Mouse (Mus musculus): Measurements from ENCODE around the gene Spaca4. TPM values are rescaled to one million over a fixed set of nuclear protein-coding genes. Genes with fewer than 3 reads are reported as not detected.

The Spaca4 gene
- polyA plus RNA-seq, 2 experiments = not detected

DNA sequence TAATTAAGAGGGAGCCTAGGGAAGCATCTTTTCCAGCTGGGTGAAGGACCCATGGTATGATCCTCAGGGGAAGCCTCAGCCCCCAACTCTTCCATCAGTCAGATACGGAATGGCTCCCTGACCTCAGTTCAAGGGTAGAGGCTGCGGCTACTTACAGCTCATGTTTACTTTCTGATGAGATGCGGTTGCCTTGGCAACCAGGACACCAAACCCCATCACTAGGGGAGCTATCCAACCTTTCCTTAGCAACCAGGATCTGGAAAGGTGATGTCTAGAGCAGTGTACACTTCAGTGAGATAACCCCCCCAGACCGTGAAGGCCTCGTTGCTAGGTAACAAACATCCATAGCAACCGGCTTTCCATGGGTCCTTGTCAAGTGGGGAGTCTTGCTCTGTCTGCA is 16.6 kb downstream of the Spaca4 start:
- no peak overlapping the region for H3K27ac ChIP-seq
- no peak overlapping the region for H3K9ac ChIP-seq (replicated peaks)
- peaks cover 12% of the 10 kb centered on the region for H3K36me3 ChIP-seq (replicated peaks; ENCODE audit: control insufficient read depth, insufficient read depth, low read depth)
- 63% methylated on average over 6 of the region's 6 CpGs for WGBS (ENCODE audit: insufficient replicate concordance)
- no peak for ATAC-seq (ENCODE audit: insufficient read depth)
- peaks cover 24 to 28% of the 10 kb centered on the region in 2 experiments for H3K4me1 ChIP-seq (replicated peaks; ENCODE audit: control insufficient read depth in 2 of 2, insufficient read depth in 2 of 2, low read length in 1 of 2)
- no peaks in the 10 kb centered on the region for H3K9me3 ChIP-seq (ENCODE audit: control insufficient read depth, low read length)
- no peak overlapping the region for H3K4me2 ChIP-seq (ENCODE audit: low read depth)
- TF ChIP-seq CTCF (IDR thresholded peaks at IDR 0.05; ENCODE audit: low read depth) (no peak), EP300 (IDR thresholded peaks at IDR 0.05; ENCODE audit: low read depth) (no peak)
- DNase-seq (ENCODE audit: low read depth in 3 of 3, low spot score in 3 of 3) = no peak
- H3K4me3 ChIP-seq (ENCODE audit: insufficient read depth in 1 of 2, low read depth in 2 of 2, low read length in 2 of 2) = no peak overlapping the region
- no peaks in the 10 kb centered on the region for H3K27me3 ChIP-seq (ENCODE audit: control insufficient read depth, insufficient read depth, low read length)

DNA sequence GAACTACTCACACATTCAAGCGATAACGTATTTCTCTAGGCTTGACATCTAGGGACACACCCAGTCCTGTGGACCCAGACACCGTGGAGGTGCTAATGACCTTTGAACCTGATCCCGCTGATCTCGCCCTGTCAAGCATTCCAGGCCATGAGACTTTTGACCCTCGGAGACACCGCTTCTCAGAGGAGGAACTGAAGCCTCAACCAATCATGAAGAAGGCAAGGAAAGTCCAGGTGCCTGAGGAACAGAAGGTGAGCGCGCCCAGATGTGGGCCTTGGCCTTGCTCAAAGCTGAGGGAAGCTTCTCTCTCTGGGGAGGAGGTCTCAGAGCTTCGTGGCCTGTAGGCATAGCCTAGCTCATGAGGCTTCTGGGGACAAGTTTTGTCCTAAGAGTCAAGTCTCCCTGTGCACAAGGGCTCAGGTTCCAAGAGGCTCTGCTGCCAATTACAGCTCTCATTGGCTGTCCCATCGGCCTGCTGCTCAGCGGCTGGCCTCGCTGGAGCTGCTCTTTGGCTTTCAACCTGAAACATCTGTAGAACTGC is 17.3 kb downstream of the Spaca4 start:
- Histone ChIP-seq H3K27me3 (ENCODE audit: control insufficient read depth, insufficient read depth, low read length) (no peaks in the 10 kb centered on the region), H3K9me3 (ENCODE audit: control insufficient read depth, low read length) (no peaks in the 10 kb centered on the region), H3K27ac (no peak overlapping the region), H3K9ac (replicated peaks) (no peak overlapping the region), H3K4me1 (replicated peaks; ENCODE audit: control insufficient read depth in 2 of 2, insufficient read depth in 2 of 2, low read length in 1 of 2) (peaks cover 29 to 32% of the 10 kb centered on the region in 2 experiments), H3K4me3 (ENCODE audit: insufficient read depth in 1 of 2, low read depth in 2 of 2, low read length in 2 of 2) (no peak overlapping the region), H3K36me3 (replicated peaks; ENCODE audit: control insufficient read depth, insufficient read depth, low read depth) (peaks cover 12% of the 10 kb centered on the region), H3K4me2 (ENCODE audit: low read depth) (no peak overlapping the region; the same call in 1 of the 2 replicates)
- DNase-seq (ENCODE audit: low read depth in 3 of 3, low spot score in 3 of 3) = no peak
- 42% methylated on average over 13 of the region's 13 CpGs for WGBS (ENCODE audit: insufficient replicate concordance)
- TF ChIP-seq EP300 (IDR thresholded peaks at IDR 0.05; ENCODE audit: low read depth) (no peak), CTCF (IDR thresholded peaks at IDR 0.05; ENCODE audit: low read depth) (no peak)
- ATAC-seq (ENCODE audit: insufficient read depth) = no peak

DNA sequence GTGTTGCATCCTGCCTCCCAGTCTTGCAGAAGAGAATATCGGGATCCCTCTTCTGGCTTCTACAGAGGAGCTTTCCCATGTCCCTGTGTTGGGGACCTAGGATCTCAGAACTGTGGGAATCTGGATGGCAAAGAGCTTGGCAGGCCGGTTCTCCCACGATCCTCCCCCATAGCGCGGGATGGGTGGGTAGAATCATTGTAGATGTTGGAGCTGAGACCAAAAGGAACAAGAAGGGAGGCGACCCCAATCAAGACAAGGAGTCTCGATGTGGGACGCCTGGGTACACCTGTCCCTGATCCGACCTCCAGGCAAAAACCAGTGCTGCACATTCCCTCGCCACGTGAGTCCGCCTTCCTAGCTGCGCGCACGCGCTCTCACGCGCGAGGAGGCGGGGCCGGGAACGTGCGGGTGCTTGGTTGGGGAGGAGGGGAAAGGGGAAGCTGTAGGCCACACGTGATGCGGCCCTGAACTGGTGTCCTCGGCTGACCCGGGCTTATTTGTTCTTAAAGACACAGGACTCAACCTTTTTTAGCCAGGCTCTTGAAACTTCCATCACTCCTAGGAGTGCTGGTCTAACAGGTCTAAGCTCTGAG is 18.1 kb downstream of the Spaca4 start:
- 0 out of 2 replicates have a peak, but pooled peaks have one; percentile 7 for ATAC-seq (ENCODE audit: insufficient read depth)
- under 1% methylated on average over 27 of the region's 27 CpGs for WGBS (ENCODE audit: insufficient replicate concordance)
- TF ChIP-seq CTCF (IDR thresholded peaks at IDR 0.05; ENCODE audit: low read depth) (no peak), EP300 (IDR thresholded peaks at IDR 0.05; ENCODE audit: low read depth) (no peak)
- Histone ChIP-seq H3K4me1 (replicated peaks; ENCODE audit: control insufficient read depth in 2 of 2, insufficient read depth in 2 of 2, low read length in 1 of 2) (peaks cover 29 to 32% of the 10 kb centered on the region in 2 experiments), H3K4me3 (ENCODE audit: insufficient read depth in 1 of 2, low read depth in 2 of 2, low read length in 2 of 2) (peak overlapping the region; percentile 34 to 63), H3K27me3 (ENCODE audit: control insufficient read depth, insufficient read depth, low read length) (no peaks in the 10 kb centered on the region), H3K9ac (replicated peaks) (no peak overlapping the region; the same call in 1 of the 2 replicates), H3K27ac (no peak overlapping the region; the same call in 1 of the 2 replicates), H3K36me3 (replicated peaks; ENCODE audit: control insufficient read depth, insufficient read depth, low read depth) (peaks cover 7% of the 10 kb centered on the region), H3K9me3 (ENCODE audit: control insufficient read depth, low read length) (no peaks in the 10 kb centered on the region), H3K4me2 (ENCODE audit: low read depth) (peak overlapping the region; percentile 78)
- DNase-seq (ENCODE audit: low read depth in 3 of 3, low spot score in 3 of 3) = peak; percentile 72 to 76 (median 74)

DNA sequence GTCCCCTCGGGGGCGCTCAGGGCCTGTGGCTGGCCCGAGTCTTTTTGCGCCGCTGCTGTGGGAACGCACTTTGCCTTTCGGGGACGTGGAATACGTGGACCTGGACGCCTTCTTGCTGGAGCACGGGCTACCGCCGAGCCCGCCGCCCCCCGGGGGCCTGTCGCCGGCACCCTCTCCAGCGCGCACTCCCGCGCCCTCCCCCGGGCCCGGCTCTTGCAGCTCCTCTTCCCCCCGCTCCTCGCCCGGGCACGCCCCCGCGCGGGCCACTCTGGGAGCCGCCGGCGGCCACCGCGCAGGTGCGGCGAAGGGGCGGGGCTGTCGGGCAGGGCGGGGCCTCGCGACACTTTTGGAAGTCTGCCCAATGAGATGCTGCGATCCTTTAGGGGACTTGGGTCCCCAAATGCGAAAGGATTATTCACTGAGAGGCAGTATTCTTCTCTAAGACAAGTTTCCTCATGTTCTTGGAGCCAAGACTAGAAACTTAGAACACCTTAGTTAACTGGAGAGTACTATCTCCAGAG is 18.8 kb downstream of the Spaca4 start:
- no peaks in the 10 kb centered on the region; the same call in 1 of the 2 replicates for H3K27me3 ChIP-seq (ENCODE audit: control insufficient read depth, insufficient read depth, low read length)
- ATAC-seq (ENCODE audit: insufficient read depth) (peak; percentile 21; the same call in 1 of the 2 replicates), DNase-seq (ENCODE audit: low read depth in 3 of 3, low spot score in 3 of 3) (peak; percentile 61 to 71 (median 64))
- TF ChIP-seq EP300 (IDR thresholded peaks at IDR 0.05; ENCODE audit: low read depth) (no peak), CTCF (IDR thresholded peaks at IDR 0.05; ENCODE audit: low read depth) (no peak)
- H3K4me2 ChIP-seq (ENCODE audit: low read depth) = peak overlapping the region; percentile 78
- peaks cover 7% of the 10 kb centered on the region for H3K36me3 ChIP-seq (replicated peaks; ENCODE audit: control insufficient read depth, insufficient read depth, low read depth)
- peak overlapping the region; percentile 52 to 63 for H3K4me3 ChIP-seq (ENCODE audit: insufficient read depth in 1 of 2, low read depth in 2 of 2, low read length in 2 of 2)
- WGBS (ENCODE audit: insufficient replicate concordance) = 1% methylated on average over 44 of the region's 45 CpGs
- no peaks in the 10 kb centered on the region for H3K9me3 ChIP-seq (ENCODE audit: control insufficient read depth, low read length)
- no peak overlapping the region; the same call in 1 of the 2 replicates for H3K27ac ChIP-seq
- H3K4me1 ChIP-seq (replicated peaks; ENCODE audit: control insufficient read depth in 2 of 2, insufficient read depth in 2 of 2, low read length in 1 of 2) = peaks cover 29 to 32% of the 10 kb centered on the region in 2 experiments
- H3K9ac ChIP-seq (replicated peaks) = peak overlapping the region; percentile 56

DNA sequence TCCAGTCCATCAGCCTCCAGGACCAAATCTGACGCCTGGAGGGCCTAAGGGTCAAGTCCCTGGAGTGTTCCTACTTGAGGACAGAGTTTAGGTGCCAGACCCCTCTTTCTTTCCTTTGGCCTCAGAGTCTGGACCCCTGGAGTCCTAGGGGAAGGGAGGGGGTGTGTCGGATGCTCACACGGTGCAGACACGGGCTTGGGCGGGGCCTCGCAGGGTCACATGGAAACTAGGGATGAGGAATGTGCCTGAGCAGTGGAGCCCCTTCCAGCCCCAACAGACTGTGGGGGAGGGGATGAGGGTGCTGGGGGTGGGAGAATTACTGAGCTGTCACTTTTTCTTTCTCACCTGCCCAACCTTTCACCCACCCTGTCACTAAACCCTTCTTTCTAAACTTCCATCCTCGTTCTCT is 19.7 kb downstream of the Spaca4 start:
- no peaks in the 10 kb centered on the region for H3K9me3 ChIP-seq (ENCODE audit: control insufficient read depth, low read length)
- no peak overlapping the region; the same call in 1 of the 2 replicates for H3K9ac ChIP-seq (replicated peaks)
- H3K27ac ChIP-seq = no peak overlapping the region
- peaks cover 29 to 32% of the 10 kb centered on the region in 2 experiments for H3K4me1 ChIP-seq (replicated peaks; ENCODE audit: control insufficient read depth in 2 of 2, insufficient read depth in 2 of 2, low read length in 1 of 2)
- peak overlapping the region; percentile 78 for H3K4me2 ChIP-seq (ENCODE audit: low read depth)
- peak overlapping the region; percentile 46 to 63; a peak in 3 of 4 replicates for H3K4me3 ChIP-seq (ENCODE audit: insufficient read depth in 1 of 2, low read depth in 2 of 2, low read length in 2 of 2)
- TF ChIP-seq CTCF (IDR thresholded peaks at IDR 0.05; ENCODE audit: low read depth) = no peak
- WGBS (ENCODE audit: insufficient replicate concordance) = 0% methylated on average over 7 of the region's 7 CpGs
- ATAC-seq (ENCODE audit: insufficient read depth) = no peak
- peaks cover 6% of the 10 kb centered on the region for H3K27me3 ChIP-seq (ENCODE audit: control insufficient read depth, insufficient read depth, low read length)
- peaks cover 4% of the 10 kb centered on the region for H3K36me3 ChIP-seq (replicated peaks; ENCODE audit: control insufficient read depth, insufficient read depth, low read depth)
- no peak for DNase-seq (ENCODE audit: low read depth in 3 of 3, low spot score in 3 of 3)
